Mouse (Mus musculus) monocyte, adult 5-6 weeks (primary cell): ENCODE results near the gene Chil5. TPM values are rescaled to one million over a fixed set of nuclear protein-coding genes. Genes with fewer than 3 reads are reported as not detected.

ENCODE experiments used
- total RNA-seq: library from RNA; stranded (forward); fragments of 200-1000, 200-491, 200-594 nt; gene quantifications from 3 replicates; pipeline ENCODE4 v1.2.3, GENCODE M21; 2017

Chil5 gene
- total RNA-seq, 1 experiment from 2014 or later, result not detected

Other genes starting within 250 kb of the Chil5 start
- 424 to 819 TPM (median 731 TPM) in 3 replicates for gene Rap1a, start 231.5 kb downstream of the Chil5 start, total RNA-seq
- gene Adora3, start 162.0 kb downstream of the Chil5 start, total RNA-seq, result 5.1 to 7.1 TPM in 2 of 3 replicates, not detected in the other
- gene Tmigd3, start 161.9 kb downstream of the Chil5 start, total RNA-seq, result 0.39 to 3.4 TPM (median 2.0 TPM) in 3 replicates
- 39.0 to 51.7 TPM (median 50.2 TPM) in 3 replicates for gene I830077J02Rik, start 100.2 kb downstream of the Chil5 start, total RNA-seq
- gene Wdr77, start 73.4 kb downstream of the Chil5 start, total RNA-seq, result 10.7 to 20.3 TPM (median 12.9 TPM) in 3 replicates
- gene Atp5f1, start 72.7 kb downstream of the Chil5 start, total RNA-seq, result 316 to 456 TPM (median 356 TPM) in 3 replicates
- 0.95 to 3.8 TPM (median 2.4 TPM) in 3 replicates for gene Ovgp1, start 59.1 kb downstream of the Chil5 start, total RNA-seq
- not detected in 3 replicates for gene Pifo, start 18.2 kb downstream of the Chil5 start, total RNA-seq
- not detected in 3 replicates for gene Chia1, start 80.4 kb upstream of the Chil5 start, total RNA-seq
- gene Chil3, start 134.8 kb upstream of the Chil5 start, total RNA-seq, result 20.3 to 46.6 TPM (median 38.3 TPM) in 3 replicates
- not detected in 3 replicates for gene Chil4, start 186.7 kb upstream of the Chil5 start, total RNA-seq